Mouse (Mus musculus) frontal cortex, postnatal 10 days (tissue): ENCODE data around the gene Ccdc127.

ENCODE experiments used
- DNase-seq, 2 experiments: peaks; one replicate each; pipeline ENCODE4 v3.0.0; 2022; ENCODE audit warnings: low spot score in 2 of 2, mixed read lengths in 1 of 2

Gene Ccdc127

DNA sequence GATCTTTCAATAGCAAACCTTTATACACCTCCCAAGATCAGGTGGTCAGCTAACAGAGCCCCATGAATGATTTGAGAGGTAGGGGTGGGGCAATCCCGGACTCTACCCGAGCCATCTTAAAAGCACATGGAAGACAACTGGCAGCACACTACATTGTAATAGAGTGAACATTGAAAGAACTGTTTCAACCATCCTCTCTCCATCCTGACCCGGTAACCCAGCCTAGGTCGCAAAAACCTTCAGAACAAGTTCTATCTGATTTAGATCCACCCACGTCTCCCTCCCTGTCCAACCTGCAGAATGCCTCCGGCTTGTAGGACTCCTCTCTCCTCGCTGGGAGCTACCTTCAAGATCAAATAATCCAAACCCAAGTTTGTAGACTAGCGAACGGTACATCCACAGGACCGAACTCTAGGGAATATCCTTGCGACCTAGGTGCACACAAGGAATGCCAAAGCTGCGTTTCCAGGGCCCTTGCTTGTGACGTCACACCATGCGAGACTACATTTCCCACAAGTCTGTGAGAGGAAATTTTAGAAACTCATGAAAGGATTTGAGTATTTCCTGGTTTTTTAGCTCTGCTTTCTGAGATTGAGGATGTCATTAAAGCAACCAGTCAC, 40.4 kb downstream of the Ccdc127 start, which contains the start of gene Zfp72:
Zfp72 (minus strand) TSS at position 466 of the 620 bp plus-strand sequence.
- DNase-seq, result peak; percentile 52 to 73

DNA sequence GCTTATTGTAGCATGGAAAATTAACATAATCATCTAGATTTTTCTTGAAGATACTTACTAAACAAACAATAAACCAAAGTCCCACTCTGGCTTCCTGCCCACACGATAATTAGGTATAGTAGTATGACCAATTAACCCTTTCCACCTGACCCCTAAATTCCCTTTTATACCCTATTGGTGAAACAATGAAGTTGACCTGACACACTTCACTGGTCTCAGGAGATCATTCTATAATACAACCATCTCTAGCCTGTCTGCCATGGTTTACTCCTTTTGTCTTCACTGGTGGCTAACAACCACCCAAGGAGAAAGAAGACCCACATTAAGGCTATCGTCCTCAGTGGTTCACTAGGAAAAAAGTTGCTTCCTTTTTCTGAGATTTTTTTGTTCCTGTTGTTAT, 41.0 kb downstream of the Ccdc127 start:
- DNase-seq, result no peak

DNA sequence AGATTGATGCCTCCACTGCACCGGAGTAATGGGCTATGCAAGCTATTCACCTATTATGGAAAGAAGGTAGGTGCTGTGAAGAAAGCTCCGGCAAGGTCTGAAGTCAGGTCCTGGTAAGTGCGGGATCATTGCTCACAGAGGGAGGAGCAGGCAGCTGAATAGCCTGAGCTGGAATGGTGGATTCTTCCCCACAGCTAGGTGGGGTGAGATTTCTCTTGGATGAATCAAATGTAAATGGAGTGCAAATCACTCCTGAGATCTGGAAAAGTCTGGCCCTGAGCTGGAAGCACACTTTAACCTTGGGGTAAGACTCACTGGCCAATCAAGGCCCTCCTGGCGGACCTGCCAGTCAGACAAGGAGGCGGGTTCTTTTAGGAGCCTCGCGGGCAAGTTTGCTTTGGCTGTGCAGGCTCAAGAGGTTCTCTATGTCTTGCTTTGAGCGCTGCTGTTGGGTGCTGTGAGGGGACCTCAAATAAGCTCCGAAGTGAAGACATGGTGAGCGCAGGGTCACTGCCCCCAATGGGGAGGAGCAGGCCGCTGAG, 49.3 kb downstream of the Ccdc127 start, which contains the start of gene Ftl1-ps1:
Ftl1-ps1 (plus strand) TSS at position 397 of the 542 bp plus-strand sequence.
- no peak for DNase-seq
